Mouse (Mus musculus) right cerebral cortex, postnatal 10 days (tissue): ENCODE results near the gene Bag5.
"Not testable (repeated sequence)": the region's sequence is repeated elsewhere in the genome, so short reads cannot be mapped to it uniquely, and the experiment has no call there.

Source experiments
- DNase-seq, 2 experiments: peaks; one replicate each; pipeline ENCODE4 v3.0.0; 2021; ENCODE audit warnings: low spot score in 2 of 2

Bag5 gene

DNA sequence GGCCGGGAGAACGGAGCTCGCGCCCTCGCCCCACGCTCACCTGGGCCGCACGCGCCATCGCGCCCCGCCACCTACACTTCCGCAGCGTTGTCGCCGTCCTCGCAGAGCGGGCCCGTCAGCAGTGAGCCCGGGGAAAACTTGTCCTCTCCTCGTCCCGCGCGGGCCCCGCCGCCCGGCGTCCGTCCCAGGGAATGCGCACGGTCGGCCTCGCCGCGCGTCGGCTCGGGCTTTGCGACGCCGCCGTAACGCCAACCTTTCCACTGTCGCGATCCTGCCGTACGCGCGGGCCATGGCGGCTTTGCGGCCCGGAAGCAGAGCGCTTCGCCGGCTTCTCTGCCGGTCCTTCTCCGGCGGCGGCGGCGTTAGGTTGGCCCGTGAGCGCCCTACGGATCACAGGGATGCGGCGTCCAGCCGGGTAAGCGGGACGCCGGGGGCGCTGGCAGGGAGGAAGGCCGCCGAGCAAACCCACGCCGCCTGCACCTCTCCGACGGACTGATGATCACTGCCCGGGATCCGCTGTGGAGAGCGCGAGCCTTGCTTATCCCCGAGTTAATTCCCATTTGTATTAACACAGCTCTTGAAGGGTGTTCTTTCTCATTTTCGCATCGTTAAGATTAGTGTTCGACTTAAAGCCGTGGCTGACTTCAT, at the start of gene Bag5, which contains the start of gene Apopt1:
TSS of gene Bag5 (minus strand) at position 254 of the 648 bp plus-strand sequence.
TSS of gene Apopt1 (plus strand) at position 258 of the 648 bp plus-strand sequence.
- peak; percentile 93 to 94 for DNase-seq

DNA sequence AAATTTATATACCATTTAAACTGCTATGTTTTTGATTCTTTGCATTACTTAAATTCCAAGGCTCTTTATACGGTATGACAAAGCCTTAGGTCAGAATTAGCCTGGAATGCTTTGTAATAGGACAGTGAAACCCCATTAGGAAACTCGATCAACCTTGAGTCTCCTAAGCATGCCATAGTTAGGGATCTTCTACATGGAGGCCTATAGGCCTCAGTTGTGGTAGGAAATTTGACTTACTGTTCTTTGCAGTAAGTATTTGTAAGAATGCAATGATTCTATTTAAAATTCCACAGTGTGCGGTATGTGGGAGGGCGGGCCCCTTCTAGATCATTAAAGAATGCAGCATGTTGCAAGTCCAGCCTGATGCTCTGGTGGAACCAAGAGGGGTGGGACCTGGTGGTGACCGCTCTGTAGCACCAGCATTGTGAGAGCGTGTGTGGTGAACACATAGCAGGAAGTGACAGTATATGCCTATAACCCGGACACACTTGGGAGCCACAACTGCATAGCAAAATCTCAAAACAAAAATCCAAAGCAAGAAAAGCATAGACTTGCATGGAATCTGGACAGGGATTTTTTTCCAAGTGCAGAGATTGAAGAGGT, 47.4 kb upstream of the Bag5 start:
- DNase-seq: no peak

DNA sequence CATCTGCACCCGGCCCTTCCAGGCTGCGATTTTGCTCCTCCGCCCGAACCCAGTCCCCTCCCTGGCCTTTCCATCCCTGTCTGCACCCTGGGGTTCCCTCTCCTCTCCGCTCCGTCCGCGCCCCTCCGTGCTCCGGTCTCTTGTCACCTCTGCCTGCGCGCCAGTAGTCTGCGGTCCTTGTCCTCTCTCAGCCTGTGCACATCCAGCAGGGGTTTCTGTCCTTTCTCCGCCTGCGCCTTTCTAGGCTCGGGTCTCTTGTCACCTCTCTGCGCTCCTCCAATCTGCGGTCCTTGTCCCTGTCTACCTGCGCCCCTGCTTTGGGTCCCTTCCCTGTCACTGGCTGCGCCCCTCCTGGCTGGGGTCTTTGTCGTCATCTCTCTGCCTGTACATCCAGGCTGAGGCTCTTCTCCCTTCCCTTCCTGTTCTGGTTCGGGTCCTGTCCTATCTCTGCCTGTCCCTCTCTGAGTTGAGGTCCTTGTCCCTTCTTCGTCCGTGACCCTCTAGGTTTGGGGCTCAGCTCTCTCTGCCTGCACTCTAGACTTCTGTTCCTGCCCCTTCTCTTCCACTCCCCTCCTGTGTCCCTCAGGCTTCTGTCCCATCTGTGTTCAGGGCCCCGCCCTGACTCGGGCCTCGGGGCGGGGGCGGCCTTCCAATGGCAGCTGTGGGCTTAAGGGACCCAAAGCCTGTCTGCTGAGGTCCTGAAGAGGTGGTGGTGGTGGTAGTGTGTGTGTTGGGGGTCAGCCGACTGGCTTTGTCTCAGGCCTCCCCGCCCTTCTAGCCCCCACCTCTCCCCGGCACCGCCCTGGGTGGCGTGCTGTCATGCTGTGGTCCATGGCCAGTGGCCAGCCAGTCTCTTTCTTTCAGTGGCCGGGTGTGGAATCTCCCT, 46.4 kb upstream of the Bag5 start:
- DNase-seq: peak; percentile 61 to 71

DNA sequence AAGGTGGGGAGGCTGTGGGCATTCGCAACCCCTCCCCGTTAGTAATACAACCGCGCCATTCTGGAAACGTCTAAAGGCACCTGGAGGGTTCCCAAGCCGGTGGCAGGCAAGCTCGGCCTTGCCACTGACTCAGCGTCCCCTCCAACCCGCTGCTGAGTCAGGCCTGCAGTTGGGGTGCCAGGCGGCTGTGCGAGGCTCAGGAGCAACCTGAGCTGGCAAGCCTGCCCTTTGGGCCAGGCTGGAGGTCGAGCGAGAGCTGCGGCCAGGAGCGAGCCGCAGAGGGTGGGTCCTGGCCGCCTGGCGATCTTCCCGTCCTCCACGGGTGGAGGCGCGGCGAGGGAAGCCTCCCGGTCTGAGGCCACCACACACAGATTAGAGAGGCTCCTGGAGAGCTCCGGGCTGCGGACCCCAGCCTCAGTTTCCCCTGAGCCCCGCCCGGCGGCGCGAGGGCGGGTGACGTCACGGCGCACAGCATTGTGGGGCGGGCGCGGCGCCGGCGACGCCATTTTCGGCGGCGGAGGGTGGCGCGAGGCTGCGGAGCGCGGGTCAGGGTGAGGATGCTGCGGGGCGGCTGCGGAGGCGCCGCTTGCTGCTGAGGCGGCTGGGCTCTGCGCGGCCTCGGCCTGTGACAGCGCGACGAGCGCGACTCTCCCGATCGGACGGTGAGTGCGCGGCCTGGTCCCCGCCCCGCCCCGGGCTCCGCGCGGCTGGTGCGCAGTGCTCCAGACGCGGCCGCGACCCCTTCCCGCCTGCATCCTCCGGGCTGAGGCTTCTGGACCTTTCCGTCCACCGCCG, 45.5 kb upstream of the Bag5 start, which contains the start of gene Klc1:
TSS of gene Klc1 (plus strand) at position 469 of the 795 bp plus-strand sequence.
- DNase-seq: peak; percentile 85 to 90

DNA sequence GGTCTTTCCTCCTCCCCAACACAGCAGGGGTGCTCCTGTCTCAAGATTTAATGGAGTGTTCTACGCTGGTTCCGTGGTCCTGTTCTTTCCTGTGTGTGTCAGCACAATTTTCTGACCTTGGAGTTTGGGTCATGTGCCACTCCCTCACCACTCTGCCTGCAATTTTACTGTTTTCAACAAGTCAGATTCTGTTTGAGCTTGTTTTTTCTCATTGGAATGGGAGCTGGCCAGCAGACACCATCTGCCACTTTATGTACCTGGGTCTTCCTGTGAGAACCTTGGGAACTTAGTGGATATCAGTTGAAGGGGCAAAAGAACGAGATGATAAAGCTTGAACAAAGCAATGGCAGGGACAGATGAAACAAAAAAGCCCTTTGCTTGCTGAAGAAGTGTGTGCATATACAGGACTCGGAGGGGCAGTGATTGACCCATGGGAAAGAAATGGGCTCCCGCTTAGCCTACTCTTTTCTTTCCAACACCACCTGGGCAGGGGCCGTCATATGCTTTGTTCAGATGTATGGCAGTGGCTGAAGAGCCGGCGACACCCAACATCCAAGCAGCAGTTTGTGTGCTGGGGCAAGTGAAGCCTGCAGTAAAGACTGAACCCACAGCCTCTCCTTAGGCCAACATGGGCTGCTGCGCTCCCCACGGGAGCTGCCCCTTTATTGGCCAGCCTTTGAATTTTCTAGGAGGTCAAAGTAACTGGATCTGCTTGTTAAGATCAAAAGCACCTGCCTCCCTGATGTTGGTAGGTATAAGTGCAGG, 44.7 kb upstream of the Bag5 start:
- no peak for DNase-seq

DNA sequence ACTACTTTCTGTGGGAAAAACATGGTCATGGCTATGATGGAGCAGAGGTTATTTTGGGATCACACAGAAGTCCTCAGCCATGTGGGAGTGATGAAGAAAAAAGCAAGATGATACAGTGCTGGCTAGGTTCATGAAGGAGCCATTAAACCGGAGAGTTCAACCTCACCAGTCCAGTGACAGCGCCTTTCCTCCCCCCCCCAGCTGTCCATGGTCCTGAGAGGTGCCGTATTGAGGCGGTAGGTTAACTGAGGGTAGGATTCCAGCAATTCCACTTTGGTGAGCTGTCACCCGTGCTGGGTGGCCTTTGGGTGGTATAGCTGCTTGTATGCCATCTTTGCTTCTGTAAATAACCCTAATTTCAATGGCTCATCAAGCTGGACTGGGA, 43.6 kb upstream of the Bag5 start:
- DNase-seq: no peak

DNA sequence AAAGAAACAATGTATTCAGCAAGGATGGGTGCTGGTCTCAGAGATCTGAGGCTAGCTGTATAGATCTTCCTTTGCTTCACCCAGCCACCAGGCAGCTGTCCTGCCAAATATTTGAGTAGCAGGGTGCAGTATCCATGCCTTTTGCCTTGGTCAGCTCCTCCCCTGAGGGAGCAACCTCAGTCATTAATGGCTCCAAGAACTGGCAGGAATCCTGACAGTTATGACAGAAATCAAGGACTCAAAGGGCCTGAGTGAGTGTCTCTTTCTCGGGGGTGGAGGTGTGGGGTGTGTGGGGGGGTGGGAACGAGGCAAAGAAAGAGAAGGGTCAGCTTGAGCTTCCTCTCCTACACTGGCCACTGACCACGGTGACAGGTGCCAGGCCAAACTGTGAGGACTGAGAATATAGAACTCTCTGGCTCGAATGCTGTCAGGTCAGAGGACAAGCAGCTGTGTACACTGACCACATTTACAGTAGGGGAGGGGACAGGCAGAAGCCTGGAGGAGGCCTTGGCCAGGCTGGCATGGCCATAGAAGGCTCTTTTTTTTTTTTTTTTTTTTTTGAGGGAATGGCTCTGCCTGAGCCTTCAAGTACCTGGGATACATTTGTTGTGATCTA, 43.1 kb upstream of the Bag5 start:
- DNase-seq: no peak

DNA sequence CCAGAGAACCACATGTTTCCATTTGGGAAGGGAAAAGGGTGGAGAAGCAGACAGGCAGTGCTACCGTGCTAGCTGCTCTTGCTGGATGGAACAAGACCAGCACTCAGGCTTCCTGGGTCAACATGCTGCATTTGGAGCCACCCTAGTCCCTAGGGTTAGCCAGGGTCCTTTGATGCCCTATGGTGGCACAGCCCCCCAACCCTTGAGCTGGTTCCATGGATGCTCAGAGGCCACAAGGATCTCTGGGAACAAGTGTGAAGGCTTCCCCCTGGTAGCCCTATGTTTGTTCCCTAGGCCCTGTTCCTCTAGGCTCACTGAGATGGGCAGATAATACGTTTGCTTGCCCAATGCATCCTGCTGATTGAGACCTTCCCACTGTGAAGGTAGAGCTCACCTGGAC, 42.2 kb upstream of the Bag5 start:
- DNase-seq: no peak

DNA sequence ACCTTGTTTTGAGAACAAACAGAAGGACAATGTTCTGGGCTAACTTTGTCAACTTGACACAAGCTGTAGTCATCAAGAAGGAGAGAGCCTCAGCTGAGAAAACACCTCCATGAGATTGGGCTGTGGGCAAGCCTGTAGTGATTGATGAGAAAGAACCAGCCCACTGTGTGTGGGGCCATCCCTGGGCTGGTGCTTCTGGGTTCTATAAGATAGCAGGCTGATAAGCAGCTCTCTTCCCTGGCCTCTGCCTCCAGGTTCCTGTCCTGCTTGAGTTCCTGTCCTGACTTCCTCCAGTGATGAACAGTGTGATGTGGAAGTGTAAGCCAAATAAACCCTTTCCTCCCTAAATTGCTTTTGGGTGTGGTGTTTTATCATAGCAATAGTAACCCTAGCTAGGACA, 41.7 kb upstream of the Bag5 start:
- DNase-seq: no peak

DNA sequence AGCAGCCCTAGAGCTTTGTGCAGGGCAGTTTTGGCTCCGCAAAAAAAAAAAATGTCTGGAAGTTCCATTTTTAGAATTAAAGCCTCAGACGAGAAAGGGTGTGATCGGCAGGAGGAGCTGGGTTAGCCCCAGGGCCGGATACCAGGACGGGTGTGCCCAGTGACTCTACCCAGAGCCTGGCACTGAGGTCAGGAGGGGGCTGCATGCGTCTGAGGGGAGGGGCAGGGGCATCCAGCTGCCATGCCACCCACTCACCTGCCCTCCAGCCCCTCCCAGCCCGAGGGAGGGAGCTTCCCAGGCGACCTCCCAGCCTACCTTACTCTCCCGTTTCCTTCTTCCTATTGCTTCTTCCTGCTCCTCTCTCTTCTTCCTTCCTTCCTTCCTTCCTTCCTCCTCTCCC, 40.3 kb upstream of the Bag5 start:
- no peak for DNase-seq

DNA sequence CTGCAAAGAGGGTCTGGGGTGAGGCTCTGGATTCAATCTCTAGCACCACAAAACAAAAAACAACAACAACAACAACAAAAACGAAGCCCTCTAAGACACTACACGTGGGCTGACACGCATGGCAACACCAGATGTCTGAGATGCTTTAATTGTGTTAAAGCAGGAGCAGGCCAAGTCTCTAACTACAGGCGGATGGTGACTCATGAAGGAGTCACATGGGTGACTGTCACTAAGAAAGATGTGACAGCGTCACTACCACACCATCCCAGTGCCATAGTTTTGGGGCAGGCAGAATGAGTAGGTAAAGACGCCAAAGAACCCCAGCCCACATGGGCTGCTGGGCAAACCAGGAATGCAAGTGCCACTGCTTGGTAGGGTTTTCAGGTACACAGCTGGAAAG, 39.4 kb upstream of the Bag5 start:
- DNase-seq: no peak

DNA sequence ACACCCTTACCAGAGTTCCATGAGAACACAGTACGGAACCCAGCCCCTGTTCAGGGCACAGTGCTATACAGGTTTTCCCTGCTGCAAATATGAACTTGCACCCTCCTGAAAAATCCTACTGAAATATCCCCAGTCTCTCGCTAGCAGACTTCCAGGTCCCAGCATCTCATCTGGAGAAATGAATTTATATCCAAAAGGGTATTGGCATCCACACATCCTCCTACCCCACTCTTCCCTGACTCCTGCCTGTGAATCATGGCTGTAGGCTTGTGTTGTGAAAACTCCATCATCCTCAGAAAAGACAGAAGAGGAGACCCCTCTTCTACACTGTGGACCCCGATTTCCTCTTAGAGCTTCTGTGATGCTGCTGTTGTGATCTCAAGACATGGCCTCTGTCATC, 37.7 kb upstream of the Bag5 start:
- no peak for DNase-seq

DNA sequence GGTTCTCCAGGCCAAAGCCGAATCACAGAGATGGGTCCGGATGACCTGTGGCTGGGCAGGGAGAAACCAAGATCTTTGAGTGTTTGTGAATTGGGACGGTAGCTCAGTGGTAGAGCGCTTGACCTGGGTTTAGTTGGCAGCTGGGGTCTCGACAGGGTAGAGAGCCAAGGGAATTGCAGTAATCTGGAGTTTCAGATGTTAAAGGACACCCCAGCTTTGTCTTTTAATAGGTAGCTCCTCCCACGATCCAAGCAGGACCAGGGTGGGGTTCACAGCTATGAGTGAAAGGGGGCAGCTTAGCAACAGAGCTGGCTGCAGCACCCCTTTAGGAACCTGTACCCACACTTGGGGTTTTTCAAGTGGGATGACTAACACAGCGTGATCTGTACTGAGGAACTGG, 34.4 kb upstream of the Bag5 start:
- DNase-seq: no peak

DNA sequence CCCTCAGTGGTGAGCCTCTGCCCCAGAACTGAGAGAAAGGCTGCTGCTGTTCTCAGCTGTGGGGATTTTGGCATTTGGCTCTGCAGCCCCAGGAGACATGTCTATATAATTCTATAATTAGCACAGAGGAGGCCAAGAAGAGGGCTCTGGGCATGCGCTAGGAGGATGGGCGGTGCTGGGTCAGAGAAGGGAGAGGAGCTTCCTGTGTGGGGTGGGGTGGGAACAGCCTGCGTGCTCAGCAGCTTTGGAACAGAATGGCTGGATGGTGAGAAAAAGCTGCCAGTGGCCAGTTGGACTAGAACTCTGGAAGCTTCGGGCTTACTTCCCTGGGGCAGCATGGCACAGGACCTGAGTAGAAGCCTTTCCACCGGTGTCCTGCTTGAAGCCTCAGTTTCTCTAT, 33.0 kb upstream of the Bag5 start:
- DNase-seq: peak in 1 of 2 experiments; percentile 61

DNA sequence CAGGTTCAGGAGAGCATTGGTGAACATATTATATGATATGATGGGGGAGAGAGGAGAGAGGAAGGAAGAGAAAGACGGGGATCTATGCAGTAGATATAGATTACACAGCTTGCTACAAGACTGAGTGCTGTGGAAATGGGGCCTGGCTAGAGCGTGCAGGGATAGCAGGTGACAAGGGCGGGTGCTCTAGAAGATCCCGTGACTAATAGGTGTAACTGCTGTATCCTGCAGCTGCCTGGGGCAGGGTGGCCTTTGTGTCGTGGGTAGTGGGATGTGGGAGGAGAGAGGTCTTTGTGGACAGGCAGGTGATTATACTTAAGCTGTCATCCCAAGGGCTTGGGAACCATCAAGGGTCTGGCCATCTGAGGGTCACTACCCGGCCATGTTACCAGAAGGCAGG, 32.2 kb upstream of the Bag5 start:
- DNase-seq: no peak

DNA sequence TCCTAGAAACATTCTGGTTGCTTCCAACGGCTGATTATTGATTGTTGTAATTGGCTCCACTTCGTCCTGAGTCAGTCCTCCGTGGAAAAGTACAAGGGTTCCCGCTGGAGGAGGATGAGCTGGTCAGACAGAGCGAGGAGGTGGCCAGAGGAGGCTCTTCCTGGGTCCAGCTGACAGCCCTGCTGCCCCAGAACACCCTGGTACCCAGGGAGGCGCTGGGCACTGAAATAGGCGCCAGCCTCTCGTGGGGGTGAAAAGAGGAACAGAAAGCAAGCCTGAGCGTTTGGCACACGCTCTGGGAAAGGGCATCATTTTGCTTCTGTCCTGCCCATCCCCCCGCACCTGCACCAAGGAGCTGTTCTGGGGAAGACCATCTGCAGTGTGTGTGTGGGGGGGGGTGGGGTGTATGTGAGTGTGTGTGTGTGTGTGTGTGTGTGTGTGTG, 30.9 kb upstream of the Bag5 start:
- no peak for DNase-seq

DNA sequence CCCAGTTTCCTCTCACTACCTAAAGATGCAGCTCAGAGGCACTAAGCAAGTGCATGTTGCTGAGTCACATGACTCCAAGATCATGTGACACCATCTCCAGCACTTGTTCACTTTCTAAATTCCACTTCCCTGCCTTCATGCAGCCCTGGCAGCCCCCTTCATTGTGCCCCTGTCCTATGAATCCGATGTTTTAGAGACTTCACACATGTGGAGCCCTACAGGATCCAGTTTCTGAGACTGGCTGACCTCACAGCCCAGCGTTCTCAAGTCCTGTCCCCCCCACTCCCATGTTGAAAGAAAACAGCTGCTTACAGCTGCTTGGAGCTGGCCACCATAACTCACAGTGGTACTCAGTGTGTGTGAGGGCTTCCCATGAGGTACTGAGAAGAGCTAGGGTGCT, 30.4 kb upstream of the Bag5 start:
- DNase-seq: no peak

DNA sequence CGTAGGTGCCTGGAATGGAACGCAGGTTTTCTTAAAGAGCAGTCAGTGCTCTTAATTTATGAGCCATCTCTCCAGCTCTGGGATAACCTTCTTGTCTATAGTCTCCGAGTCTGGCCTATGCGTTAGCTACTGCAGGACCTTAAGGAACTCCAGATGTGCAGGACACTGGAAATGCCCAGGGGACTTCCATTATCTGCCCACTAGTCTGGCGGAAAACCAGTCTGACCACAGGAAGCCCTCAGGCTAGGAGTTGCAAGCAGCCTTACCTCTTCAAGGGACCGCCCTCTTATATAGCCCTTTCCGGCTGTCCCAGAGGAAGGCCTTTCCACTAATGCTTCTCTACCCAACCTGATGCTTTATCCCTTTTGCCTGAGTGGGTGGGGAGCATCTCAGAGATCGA, 28.3 kb upstream of the Bag5 start:
- DNase-seq: no peak

DNA sequence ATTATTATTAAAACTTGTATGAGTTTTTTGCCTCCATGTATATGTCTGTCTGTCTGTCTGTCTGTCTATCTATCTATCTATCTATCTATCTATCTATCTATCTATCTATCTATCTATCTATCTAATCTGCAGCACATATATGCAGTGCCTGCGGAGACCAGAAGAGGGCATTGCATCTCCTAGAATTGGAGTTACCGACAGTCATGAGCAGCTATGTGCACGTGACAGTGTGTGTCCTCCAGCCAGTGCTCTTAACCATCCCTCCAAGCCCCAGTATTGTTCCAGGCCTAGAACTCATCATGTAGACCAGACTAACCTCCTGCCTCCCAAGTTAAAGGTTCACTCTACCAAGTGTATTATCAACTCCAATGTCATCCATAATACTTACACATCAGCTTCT, 25.7 kb upstream of the Bag5 start:
- DNase-seq: peak in 1 of 2 experiments; percentile 66

DNA sequence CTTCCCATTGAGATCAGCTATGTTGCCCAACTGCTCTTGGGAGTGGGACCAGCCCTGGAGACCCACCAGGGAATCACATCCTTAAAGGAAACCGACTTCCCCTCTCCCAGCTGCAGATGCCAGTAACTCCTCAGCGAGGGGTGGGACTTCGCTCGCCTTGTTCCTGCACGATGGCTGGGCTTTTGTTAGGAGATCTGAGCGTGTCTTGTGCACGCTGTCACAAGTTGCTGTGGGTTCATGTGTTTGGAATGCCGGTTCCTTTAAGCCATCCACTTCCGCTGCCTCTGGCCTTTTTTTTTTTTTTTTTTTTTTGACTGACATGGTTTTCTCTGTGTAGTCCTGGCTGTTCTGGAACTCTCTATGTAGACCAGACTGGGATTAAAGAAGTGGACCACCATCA, 24.3 kb upstream of the Bag5 start:
- no peak for DNase-seq

DNA sequence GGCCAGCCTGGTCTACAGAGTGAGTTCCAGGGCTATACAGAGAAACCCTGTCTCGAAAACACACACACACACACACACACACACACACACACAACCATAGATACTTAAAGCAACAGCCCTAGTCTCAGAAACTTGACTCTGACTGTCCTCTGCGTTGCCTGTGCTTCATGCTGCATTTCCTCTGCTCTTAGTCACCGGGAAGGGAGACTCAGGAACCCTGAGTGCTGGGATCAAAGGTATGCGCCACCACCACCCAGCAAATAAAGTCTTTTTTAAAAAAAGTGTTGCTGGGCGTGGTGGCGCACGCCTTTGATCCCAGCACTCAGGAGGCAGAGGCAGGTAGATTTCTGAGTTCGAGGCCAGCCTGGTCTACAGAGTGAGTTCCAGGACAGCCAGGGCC, 23.6 kb upstream of the Bag5 start:
- not testable (repeated sequence) for DNase-seq
